Mouse (Mus musculus) cerebellum, adult 8-10 months (tissue): ENCODE data around the gene Gm20911.
"Not testable (repeated sequence)": the region's sequence is repeated elsewhere in the genome, so short reads cannot be mapped to it uniquely, and the experiment has no call there.

Source experiments
- DNase-seq: peaks from one replicate; pipeline ENCODE4 v3.0.0; 2022

Gm20911 gene

DNA sequence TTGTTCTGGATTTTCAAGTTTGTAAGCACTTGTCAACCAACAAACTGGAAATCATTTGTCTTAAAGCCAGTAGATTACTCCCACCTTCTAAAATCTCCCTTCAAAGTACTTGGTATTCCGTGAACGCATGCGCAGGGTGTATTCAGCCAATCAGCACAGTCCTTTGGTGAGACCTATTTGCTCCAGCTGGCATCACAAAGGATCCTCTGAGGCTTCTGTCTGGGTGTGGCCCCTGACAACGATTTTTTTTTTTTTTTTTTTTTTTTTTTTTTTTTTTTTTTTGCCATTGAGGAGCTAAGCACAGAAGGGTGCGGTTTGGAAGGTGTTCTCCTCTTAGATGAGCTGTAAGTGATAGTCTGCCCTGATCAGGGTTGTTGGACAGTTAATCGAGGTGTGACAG lies at the start of gene Gm20911:
Gene Gm20911 (plus strand): TSS at position 301 of the 400 bp plus-strand sequence.
- not testable (repeated sequence) for DNase-seq
